Mouse (Mus musculus): Measurements from ENCODE around the gene Slain2. TPM values are rescaled to one million over a fixed set of nuclear protein-coding genes. Genes with fewer than 3 reads are reported as not detected.
A peak's percentile ranks its signal among the peaks of the same experiment; 100 is the strongest.

The Slain2 gene
- polyA plus RNA-seq (2016; fragmentation: Nextera tagmentation; extraction: Ambion mirVana) = 12.9 and 14.4 TPM in 2 replicates

GRCm38 (mm10) chr5:72913648-72914557 is at the start of gene Slain2:
TSS of gene Slain2 (plus strand) at chr5:72914304.
- WGBS = under 1% methylated on average over 83 of the region's 83 CpGs

GRCm38 (mm10) chr5:72864654-72865178 is 49.4 kb upstream of the Slain2 start:
- no peak overlapping the region for H3K4me3 ChIP-seq
- no peak for DNase-seq (ENCODE audit: extremely low spot score, low spot score)
- 79% methylated on average over 3 of the region's 3 CpGs for WGBS

More at GRCm38 (mm10) chr5:72913648-72914557, at the start of gene Slain2:
- peak within 1 kb of the TSS; percentile 99 for H3K27ac ChIP-seq
- peak within 1 kb of the TSS; percentile 98 for H3K4me3 ChIP-seq
- no peaks in the 10 kb centered on the region for H3K9me3 ChIP-seq
- no peaks in the 10 kb centered on the region for H3K36me3 ChIP-seq (replicated peaks)
- DNase-seq (ENCODE audit: extremely low spot score, low spot score) = peak; percentile 98
- H3K27me3 ChIP-seq (ENCODE audit: poor library complexity, severe bottlenecking) = peaks cover 11% of the 10 kb centered on the region
- H3K4me1 ChIP-seq = peaks cover 34% of the 10 kb centered on the region

GRCm38 (mm10) chr5:72866260-72866905 is 47.7 kb upstream of the Slain2 start:
- DNase-seq (ENCODE audit: extremely low spot score, low spot score) = no peak
- Histone ChIP-seq H3K9me3 (no peaks in the 10 kb centered on the region), H3K4me1 (peaks cover 14% of the 10 kb centered on the region), H3K27ac (no peak overlapping the region), H3K27me3 (ENCODE audit: poor library complexity, severe bottlenecking) (peaks cover 44% of the 10 kb centered on the region), H3K4me3 (no peak overlapping the region), H3K36me3 (replicated peaks) (no peaks in the 10 kb centered on the region)
- 62% methylated on average over 6 of the region's 6 CpGs for WGBS

More at GRCm38 (mm10) chr5:72864654-72865178, 49.4 kb upstream of the Slain2 start:
- no peaks in the 10 kb centered on the region for H3K36me3 ChIP-seq (replicated peaks)
- H3K9me3 ChIP-seq = peaks cover 2% of the 10 kb centered on the region; the same call in 1 of the 2 replicates
- H3K27ac ChIP-seq = no peak overlapping the region
- peaks cover 37% of the 10 kb centered on the region for H3K27me3 ChIP-seq (ENCODE audit: poor library complexity, severe bottlenecking)
- peaks cover 14% of the 10 kb centered on the region for H3K4me1 ChIP-seq

GRCm38 (mm10) chr5:72867036-72867672 is 47.0 kb upstream of the Slain2 start:
- Histone ChIP-seq H3K27me3 (ENCODE audit: poor library complexity, severe bottlenecking) (peaks cover 44% of the 10 kb centered on the region), H3K4me1 (peaks cover 14% of the 10 kb centered on the region), H3K27ac (no peak overlapping the region), H3K9me3 (no peaks in the 10 kb centered on the region), H3K36me3 (replicated peaks) (no peaks in the 10 kb centered on the region), H3K4me3 (peak overlapping the region; percentile 66; the same call in 1 of the 2 replicates)
- WGBS = 27% methylated on average over 16 of the region's 16 CpGs
- DNase-seq (ENCODE audit: extremely low spot score, low spot score) = no peak

- under 1% methylated on average over 60 of the region's 60 CpGs for WGBS
- Histone ChIP-seq H3K36me3 (replicated peaks) (no peaks in the 10 kb centered on the region), H3K27ac (peak within 1 kb of the TSS; percentile 81), H3K9me3 (no peaks in the 10 kb centered on the region), H3K4me1 (peaks cover 14% of the 10 kb centered on the region), H3K27me3 (ENCODE audit: poor library complexity, severe bottlenecking) (peaks cover 44% of the 10 kb centered on the region), H3K4me3 (peak within 1 kb of the TSS; percentile 66)
- peak; percentile 89 for DNase-seq (ENCODE audit: extremely low spot score, low spot score)
Measured at GRCm38 (mm10) chr5:72868091-72868875, 45.8 kb upstream of the Slain2 start, which contains the start of gene Tec. TSS of gene Tec (minus strand) at chr5:72868483.

GRCm38 (mm10) chr5:72869779-72870608 is 44.1 kb upstream of the Slain2 start:
- H3K4me1 ChIP-seq = peaks cover 14% of the 10 kb centered on the region
- no peak for DNase-seq (ENCODE audit: extremely low spot score, low spot score)
- H3K27me3 ChIP-seq (ENCODE audit: poor library complexity, severe bottlenecking) = peaks cover 44% of the 10 kb centered on the region
- H3K36me3 ChIP-seq (replicated peaks) = no peaks in the 10 kb centered on the region
- no peaks in the 10 kb centered on the region for H3K9me3 ChIP-seq
- no peak overlapping the region for H3K27ac ChIP-seq
- H3K4me3 ChIP-seq = no peak overlapping the region
- WGBS = 82% methylated on average over 14 of the region's 14 CpGs

GRCm38 (mm10) chr5:72871114-72871513 is 43.0 kb upstream of the Slain2 start:
- no peak overlapping the region for H3K27ac ChIP-seq
- DNase-seq (ENCODE audit: extremely low spot score, low spot score) = no peak
- H3K4me1 ChIP-seq = peaks cover 19% of the 10 kb centered on the region
- 80% methylated on average over 4 of the region's 4 CpGs for WGBS
- H3K9me3 ChIP-seq = no peaks in the 10 kb centered on the region
- H3K4me3 ChIP-seq = no peak overlapping the region
- no peaks in the 10 kb centered on the region for H3K36me3 ChIP-seq (replicated peaks)
- peaks cover 47% of the 10 kb centered on the region for H3K27me3 ChIP-seq (ENCODE audit: poor library complexity, severe bottlenecking)

- peaks cover 9% of the 10 kb centered on the region for H3K4me1 ChIP-seq
- no peaks in the 10 kb centered on the region for H3K36me3 ChIP-seq (replicated peaks)
- H3K9me3 ChIP-seq = no peaks in the 10 kb centered on the region
- H3K4me3 ChIP-seq = no peak overlapping the region
- WGBS = 35% methylated on average over 5 of the region's 5 CpGs
- DNase-seq (ENCODE audit: extremely low spot score, low spot score) = no peak
- H3K27me3 ChIP-seq (ENCODE audit: poor library complexity, severe bottlenecking) = peaks cover 20% of the 10 kb centered on the region
- no peak overlapping the region for H3K27ac ChIP-seq
Measured at GRCm38 (mm10) chr5:72879736-72880135, 34.4 kb upstream of the Slain2 start.

- no peaks in the 10 kb centered on the region for H3K4me1 ChIP-seq
- no peaks in the 10 kb centered on the region for H3K36me3 ChIP-seq (replicated peaks)
- WGBS = 88% methylated on average over 12 of the region's 12 CpGs
- H3K4me3 ChIP-seq = no peak overlapping the region
- H3K9me3 ChIP-seq = no peaks in the 10 kb centered on the region
- no peak overlapping the region for H3K27ac ChIP-seq
- H3K27me3 ChIP-seq (ENCODE audit: poor library complexity, severe bottlenecking) = peaks cover 4% of the 10 kb centered on the region; the same call in 1 of the 2 replicates
- no peak for DNase-seq (ENCODE audit: extremely low spot score, low spot score)
Measured at GRCm38 (mm10) chr5:72881748-72882411, 32.2 kb upstream of the Slain2 start.

GRCm38 (mm10) chr5:72882412-72882765 is 31.7 kb upstream of the Slain2 start:
- DNase-seq (ENCODE audit: extremely low spot score, low spot score) = no peak
- no peaks in the 10 kb centered on the region for H3K9me3 ChIP-seq
- no peaks in the 10 kb centered on the region for H3K4me1 ChIP-seq
- 0 out of 2 replicates have a peak, but pooled peaks cover under 1% of the 10 kb centered on the region for H3K27me3 ChIP-seq (ENCODE audit: poor library complexity, severe bottlenecking)
- H3K36me3 ChIP-seq (replicated peaks) = no peaks in the 10 kb centered on the region
- H3K27ac ChIP-seq = no peak overlapping the region
- no peak overlapping the region for H3K4me3 ChIP-seq
- 84% methylated on average over 2 of the region's 2 CpGs for WGBS

- H3K4me3 ChIP-seq = no peak overlapping the region
- DNase-seq (ENCODE audit: extremely low spot score, low spot score) = no peak
- no peaks in the 10 kb centered on the region for H3K27me3 ChIP-seq (ENCODE audit: poor library complexity, severe bottlenecking)
- H3K9me3 ChIP-seq = no peaks in the 10 kb centered on the region
- H3K36me3 ChIP-seq (replicated peaks) = no peaks in the 10 kb centered on the region
- WGBS = 85% methylated on average over 3 of the region's 3 CpGs
- no peak overlapping the region for H3K27ac ChIP-seq
- H3K4me1 ChIP-seq = no peaks in the 10 kb centered on the region
Measured at GRCm38 (mm10) chr5:72883706-72884105, 30.4 kb upstream of the Slain2 start.

All from forebrain, embryonic 10.5 days (tissue).